Mouse (Mus musculus) C2C12 (cell line): ENCODE measurements around the gene Hmgcll1. TPM values are rescaled to one million over a fixed set of nuclear protein-coding genes. Genes with fewer than 3 reads are reported as not detected.

Source experiments
- H3K27me3 ChIP-seq: one replicate; pipeline ENCODE4 v1.6.1; 2011; ENCODE audit not compliant: control insufficient read depth, insufficient read depth, insufficient read length
- H3K36me3 ChIP-seq: one replicate; pipeline ENCODE4 v1.6.1; 2011; ENCODE audit not compliant: control insufficient read depth, insufficient read depth
- H3K4me3 ChIP-seq: one replicate; pipeline ENCODE4 v1.5.1; 2011; ENCODE audit warnings: mild to moderate bottlenecking, control low read depth; ENCODE audit not compliant: poor library complexity, insufficient read depth, severe bottlenecking
- H3K79me2 ChIP-seq: one replicate; pipeline ENCODE4 v1.6.1; 2011; ENCODE audit not compliant: control insufficient read depth, insufficient read depth
- H3K79me3 ChIP-seq: one replicate; pipeline ENCODE4 v1.6.1; 2011; ENCODE audit warnings: low read depth, control low read depth
- H3ac ChIP-seq: one replicate; pipeline ENCODE3; 2011; ENCODE audit warnings: low read depth; ENCODE audit not compliant: control insufficient read depth, insufficient read length
- CEBPB ChIP-seq: IDR thresholded peaks from one replicate; pipeline ENCODE4 v1.6.1; 2011; ENCODE audit warnings: low read depth, mild to moderate bottlenecking, control low read depth, moderate library complexity
- CTCF ChIP-seq: IDR thresholded peaks from one replicate; pipeline ENCODE4 v1.5.1; 2011; ENCODE audit not compliant: control insufficient read depth, insufficient read depth, insufficient read length
- FOSL1 ChIP-seq: IDR thresholded peaks from one replicate; pipeline ENCODE4 v1.8.0; 2011; ENCODE audit warnings: mild to moderate bottlenecking, low read length; ENCODE audit not compliant: poor library complexity, insufficient read depth, severe bottlenecking
- MAX ChIP-seq: IDR thresholded peaks from one replicate; pipeline ENCODE4 v1.6.1; 2011; ENCODE audit warnings: mild to moderate bottlenecking, control low read depth
- MYOD1 ChIP-seq: IDR thresholded peaks from one replicate; pipeline ENCODE4 v1.6.1; 2011; ENCODE audit warnings: low read depth; ENCODE audit not compliant: control insufficient read depth, insufficient read length
- MYOG ChIP-seq: IDR thresholded peaks from one replicate; pipeline ENCODE4 v1.6.1; 2011; ENCODE audit not compliant: control insufficient read depth, insufficient read length; ENCODE audit errors: extremely low read depth
- USF1 ChIP-seq: IDR thresholded peaks from one replicate; pipeline ENCODE4 v1.6.1; 2011; ENCODE audit warnings: low read depth, mild to moderate bottlenecking, control low read depth, moderate library complexity
- polyA plus RNA-seq: library from polyadenylated mRNA; unstranded; fragments of >200 nt; fragmentation: generic; extraction: Trizol; gene quantifications from one replicate; pipeline ENCODE4 v1.2.1, GENCODE M21; 2012; ENCODE audit warnings: missing spikeins

Gene Hmgcll1
- polyA plus RNA-seq, 1 experiment: 0.29 TPM

- no peaks in the 10 kb centered on the region for H3K79me3 ChIP-seq
- H3K79me2 ChIP-seq: no peaks in the 10 kb centered on the region
- H3K27me3 ChIP-seq: no peaks in the 10 kb centered on the region
- no peak overlapping the region for H3ac ChIP-seq
- no peaks in the 10 kb centered on the region for H3K36me3 ChIP-seq
- H3K4me3 ChIP-seq: no peak overlapping the region
- TF ChIP-seq USF1 (no peak), MAX (no peak), FOSL1 (no peak), CTCF (no peak), MYOD1 (no peak), MYOG (no peak), CEBPB (no peak)
Measured at GRCm38 (mm10) chr9:76015971-76016370, 1.3 kb downstream of the Hmgcll1 start.

- H3K79me2 ChIP-seq: no peaks in the 10 kb centered on the region
- no peaks in the 10 kb centered on the region for H3K36me3 ChIP-seq
- peak; percentile 20 for TF ChIP-seq CEBPB
- TF ChIP-seq MYOG: no peak
- no peaks in the 10 kb centered on the region for H3K79me3 ChIP-seq
- no peaks in the 10 kb centered on the region for H3K27me3 ChIP-seq
- H3ac ChIP-seq: no peak overlapping the region
- H3K4me3 ChIP-seq: no peak overlapping the region
Measured at GRCm38 (mm10) chr9:76016506-76016905, 1.9 kb downstream of the Hmgcll1 start.

GRCm38 (mm10) chr9:76023551-76023973 lies 8.9 kb downstream of the Hmgcll1 start:
- no peak for TF ChIP-seq CEBPB
- TF ChIP-seq MYOD1: peak; percentile 80
- Histone ChIP-seq H3K79me2 (no peaks in the 10 kb centered on the region), H3K27me3 (no peaks in the 10 kb centered on the region), H3K4me3 (no peak overlapping the region), H3ac (no peak overlapping the region), H3K79me3 (no peaks in the 10 kb centered on the region), H3K36me3 (no peaks in the 10 kb centered on the region)

- Histone ChIP-seq H3ac (no peak overlapping the region), H3K79me3 (no peaks in the 10 kb centered on the region), H3K27me3 (no peaks in the 10 kb centered on the region), H3K79me2 (no peaks in the 10 kb centered on the region), H3K36me3 (no peaks in the 10 kb centered on the region), H3K4me3 (no peak overlapping the region)
- no peak for TF ChIP-seq CTCF
- peak; percentile 85 for TF ChIP-seq MYOD1
- TF ChIP-seq CEBPB: no peak
- TF ChIP-seq FOSL1: peak; percentile 54
- no peak for TF ChIP-seq MYOG
- peak; percentile 22 for TF ChIP-seq MAX
- TF ChIP-seq USF1: no peak
Measured at GRCm38 (mm10) chr9:76024277-76025246, 9.9 kb downstream of the Hmgcll1 start.

- no peaks in the 10 kb centered on the region for H3K79me2 ChIP-seq
- H3K79me3 ChIP-seq: no peaks in the 10 kb centered on the region
- H3K36me3 ChIP-seq: no peaks in the 10 kb centered on the region
- no peaks in the 10 kb centered on the region for H3K27me3 ChIP-seq
- no peak for TF ChIP-seq MAX
- no peak for TF ChIP-seq USF1
- TF ChIP-seq CEBPB: no peak
- TF ChIP-seq CTCF: no peak
- TF ChIP-seq FOSL1: no peak
- H3K4me3 ChIP-seq: no peak overlapping the region
- H3ac ChIP-seq: no peak overlapping the region
Measured at GRCm38 (mm10) chr9:76029471-76030199, 15.0 kb downstream of the Hmgcll1 start.

- Histone ChIP-seq H3K27me3 (no peaks in the 10 kb centered on the region), H3K79me3 (no peaks in the 10 kb centered on the region)
- TF ChIP-seq MAX: no peak
- TF ChIP-seq MYOG: no peak
- no peak for TF ChIP-seq USF1
- TF ChIP-seq MYOD1: no peak
- no peak for TF ChIP-seq FOSL1
- TF ChIP-seq CTCF: no peak
- no peak for TF ChIP-seq CEBPB
Measured at GRCm38 (mm10) chr9:76035058-76035457, 20.4 kb downstream of the Hmgcll1 start.

More at GRCm38 (mm10) chr9:76035058-76035457, 20.4 kb downstream of the Hmgcll1 start:
- Histone ChIP-seq H3K36me3 (no peaks in the 10 kb centered on the region), H3K79me2 (no peaks in the 10 kb centered on the region), H3K4me3 (no peak overlapping the region), H3ac (no peak overlapping the region)
